Mouse (Mus musculus): Measurements from ENCODE around the gene Urod. TPM values are rescaled to one million over a fixed set of nuclear protein-coding genes. Genes with fewer than 3 reads are reported as not detected.

Gene Urod
- total and polyA plus RNA-seq, 3 experiments: 77.1 to 91.9 (median 86.7) TPM

DNA sequence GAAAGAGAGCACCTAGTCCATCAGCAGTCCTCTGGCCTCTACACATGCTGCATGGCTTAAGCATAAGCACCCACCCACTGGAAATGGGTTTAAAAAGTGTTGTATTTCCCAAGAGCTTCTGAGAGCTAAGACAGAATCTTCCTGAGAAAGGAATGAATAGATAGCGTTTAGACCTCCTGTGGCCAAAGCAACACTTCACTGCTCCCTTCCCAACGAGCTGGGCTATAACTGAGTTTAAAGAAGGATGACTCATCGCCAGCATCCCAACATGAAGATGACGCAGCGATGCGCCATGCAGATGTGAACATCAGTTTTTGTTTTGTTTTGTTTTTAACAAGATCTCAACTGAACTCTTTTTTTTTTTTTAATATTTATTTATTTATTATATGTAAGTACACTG is 19.4 kb upstream of the Urod start:
- no peak overlapping the region for H3K9ac ChIP-seq (ENCODE audit: low read depth, low read length)
- no peak overlapping the region for H3K4me3 ChIP-seq
- no peak for DNase-seq
- no peak overlapping the region for H3K27ac ChIP-seq
- no peak for TF ChIP-seq POLR2A (IDR thresholded peaks at IDR 0.05; ENCODE audit: insufficient read depth, low read depth, low read length)
- TF ChIP-seq CTCF (IDR thresholded peaks at IDR 0.05): no peak
- no peak for TF ChIP-seq EP300 (IDR thresholded peaks at IDR 0.05; ENCODE audit: insufficient read depth, low read depth, low read length)
- no peaks in the 10 kb centered on the region for H3K36me3 ChIP-seq (ENCODE audit: control insufficient read depth, insufficient read depth, low read length)
- intact Hi-C loops (cut with DNase I): no loop called here
- no peaks in the 10 kb centered on the region for H3K4me1 ChIP-seq (ENCODE audit: control insufficient read depth, insufficient read depth, low read length)
- WGBS: 71% methylated on average over 6 of the region's 6 CpGs
- H3K27me3 ChIP-seq (ENCODE audit: control insufficient read depth, insufficient read depth, low read length): no peaks in the 10 kb centered on the region
- H3K79me2 ChIP-seq (replicated peaks; ENCODE audit: control insufficient read depth, insufficient read depth, low read length): no peaks in the 10 kb centered on the region

DNA sequence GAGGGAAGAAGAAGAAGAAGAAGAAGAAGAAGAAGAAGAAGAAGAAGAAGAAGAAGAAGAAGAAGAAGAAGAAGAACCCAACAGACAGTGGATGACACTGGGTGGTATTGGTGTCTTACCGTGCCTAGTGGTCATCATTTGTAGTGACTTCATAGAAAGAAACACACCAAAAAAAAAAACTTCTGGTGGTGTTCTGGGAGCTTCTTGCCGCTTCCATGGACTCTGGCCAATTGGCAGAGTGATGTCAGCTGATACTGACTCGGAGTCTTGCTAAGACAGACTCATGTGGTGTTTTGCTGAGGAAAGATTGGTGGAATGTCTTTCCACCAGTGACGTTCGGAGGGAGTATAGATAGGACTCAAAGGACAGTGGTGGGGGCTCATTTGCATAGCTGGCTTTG is 16.0 kb upstream of the Urod start:
- Histone ChIP-seq H3K27ac (no peak overlapping the region), H3K4me1 (ENCODE audit: control insufficient read depth, insufficient read depth, low read length) (peaks cover 1% of the 10 kb centered on the region; the same call in 1 of the 2 replicates), H3K9ac (ENCODE audit: low read depth, low read length) (no peak overlapping the region), H3K79me2 (replicated peaks; ENCODE audit: control insufficient read depth, insufficient read depth, low read length) (no peaks in the 10 kb centered on the region), H3K36me3 (ENCODE audit: control insufficient read depth, insufficient read depth, low read length) (no peaks in the 10 kb centered on the region), H3K27me3 (ENCODE audit: control insufficient read depth, insufficient read depth, low read length) (no peaks in the 10 kb centered on the region), H3K4me3 (no peak overlapping the region)
- intact Hi-C loops (cut with DNase I): no loop called here
- 60% methylated on average over 5 of the region's 5 CpGs for WGBS
- DNase-seq: no peak
- no peak for TF ChIP-seq CTCF (IDR thresholded peaks at IDR 0.05)
- TF ChIP-seq POLR2A (IDR thresholded peaks at IDR 0.05; ENCODE audit: insufficient read depth, low read depth, low read length): no peak
- TF ChIP-seq EP300 (IDR thresholded peaks at IDR 0.05; ENCODE audit: insufficient read depth, low read depth, low read length): no peak

DNA sequence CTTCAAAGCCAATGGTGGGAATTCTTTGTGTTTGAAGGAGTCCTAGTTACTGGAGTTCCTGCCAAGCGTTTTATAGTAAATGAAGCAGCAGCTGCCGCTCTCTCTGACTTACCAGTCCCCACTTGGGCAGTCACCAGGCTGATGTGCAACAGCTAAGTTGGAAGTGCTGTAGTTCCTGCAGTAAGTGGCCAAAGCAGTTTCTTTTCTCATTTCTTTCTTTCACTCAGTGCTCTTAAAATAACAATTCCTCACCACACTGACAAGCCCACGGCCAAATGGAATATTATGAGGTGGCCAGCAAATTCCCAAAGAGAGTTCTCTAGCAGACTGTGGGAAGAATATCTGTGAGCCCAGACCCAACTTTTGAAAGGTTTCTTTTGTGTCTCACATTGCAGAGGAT is 12.8 kb upstream of the Urod start:
- Histone ChIP-seq H3K27ac (no peak overlapping the region), H3K36me3 (ENCODE audit: control insufficient read depth, insufficient read depth, low read length) (no peaks in the 10 kb centered on the region), H3K4me1 (ENCODE audit: control insufficient read depth, insufficient read depth, low read length) (peaks cover 1% of the 10 kb centered on the region; the same call in 1 of the 2 replicates), H3K4me3 (no peak overlapping the region), H3K27me3 (ENCODE audit: control insufficient read depth, insufficient read depth, low read length) (no peaks in the 10 kb centered on the region), H3K79me2 (replicated peaks; ENCODE audit: control insufficient read depth, insufficient read depth, low read length) (no peaks in the 10 kb centered on the region), H3K9ac (ENCODE audit: low read depth, low read length) (no peak overlapping the region)
- WGBS: 47% methylated on average over 3 of the region's 3 CpGs
- intact Hi-C loops (cut with DNase I): loop anchor here (10.0 kb wide), 1 partner anchor 208 kb away; no protein-coding TSS in a partner anchor
- TF ChIP-seq POLR2A (IDR thresholded peaks at IDR 0.05; ENCODE audit: insufficient read depth, low read depth, low read length): no peak
- TF ChIP-seq CTCF (IDR thresholded peaks at IDR 0.05): no peak
- no peak for TF ChIP-seq EP300 (IDR thresholded peaks at IDR 0.05; ENCODE audit: insufficient read depth, low read depth, low read length)
- no peak for DNase-seq

GRCm38 (mm10) chr4:117005611-117006400 is 11.6 kb upstream of the Urod start:
- Histone ChIP-seq H3K4me3 (no peak overlapping the region), H3K4me1 (ENCODE audit: control insufficient read depth, insufficient read depth, low read length) (peaks cover 1% of the 10 kb centered on the region; the same call in 1 of the 2 replicates), H3K36me3 (ENCODE audit: control insufficient read depth, insufficient read depth, low read length) (no peaks in the 10 kb centered on the region), H3K27me3 (ENCODE audit: control insufficient read depth, insufficient read depth, low read length) (no peaks in the 10 kb centered on the region), H3K27ac (no peak overlapping the region), H3K79me2 (replicated peaks; ENCODE audit: control insufficient read depth, insufficient read depth, low read length) (no peaks in the 10 kb centered on the region), H3K9ac (ENCODE audit: low read depth, low read length) (no peak overlapping the region)
- WGBS: 69% methylated on average over 7 of the region's 7 CpGs
- TF ChIP-seq CTCF (IDR thresholded peaks at IDR 0.05) (no peak), POLR2A (IDR thresholded peaks at IDR 0.05; ENCODE audit: insufficient read depth, low read depth, low read length) (no peak), EP300 (IDR thresholded peaks at IDR 0.05; ENCODE audit: insufficient read depth, low read depth, low read length) (no peak)
- no peak for DNase-seq
- intact Hi-C loops (cut with DNase I): loop anchor here (10.0 kb wide), 1 partner anchor 209 kb away; no protein-coding TSS in a partner anchor

GRCm38 (mm10) chr4:117004649-117005048 is 10.4 kb upstream of the Urod start:
- Histone ChIP-seq H3K27me3 (ENCODE audit: control insufficient read depth, insufficient read depth, low read length) (no peaks in the 10 kb centered on the region), H3K36me3 (ENCODE audit: control insufficient read depth, insufficient read depth, low read length) (no peaks in the 10 kb centered on the region), H3K4me3 (no peak overlapping the region), H3K4me1 (ENCODE audit: control insufficient read depth, insufficient read depth, low read length) (peaks cover 1% of the 10 kb centered on the region; the same call in 1 of the 2 replicates), H3K27ac (no peak overlapping the region), H3K9ac (ENCODE audit: low read depth, low read length) (no peak overlapping the region), H3K79me2 (replicated peaks; ENCODE audit: control insufficient read depth, insufficient read depth, low read length) (no peaks in the 10 kb centered on the region)
- TF ChIP-seq EP300 (IDR thresholded peaks at IDR 0.05; ENCODE audit: insufficient read depth, low read depth, low read length) (no peak), CTCF (IDR thresholded peaks at IDR 0.05) (no peak), POLR2A (IDR thresholded peaks at IDR 0.05; ENCODE audit: insufficient read depth, low read depth, low read length) (no peak)
- intact Hi-C loops (cut with DNase I): loop anchor here (10.0 kb wide), 1 partner anchor 210 kb away; no protein-coding TSS in a partner anchor
- 88% methylated on average over 4 of the region's 4 CpGs for WGBS
- DNase-seq: no peak
